Comparison of ENCODE assay signal across 14 mouse cellular contexts in the genomic region with DNA sequence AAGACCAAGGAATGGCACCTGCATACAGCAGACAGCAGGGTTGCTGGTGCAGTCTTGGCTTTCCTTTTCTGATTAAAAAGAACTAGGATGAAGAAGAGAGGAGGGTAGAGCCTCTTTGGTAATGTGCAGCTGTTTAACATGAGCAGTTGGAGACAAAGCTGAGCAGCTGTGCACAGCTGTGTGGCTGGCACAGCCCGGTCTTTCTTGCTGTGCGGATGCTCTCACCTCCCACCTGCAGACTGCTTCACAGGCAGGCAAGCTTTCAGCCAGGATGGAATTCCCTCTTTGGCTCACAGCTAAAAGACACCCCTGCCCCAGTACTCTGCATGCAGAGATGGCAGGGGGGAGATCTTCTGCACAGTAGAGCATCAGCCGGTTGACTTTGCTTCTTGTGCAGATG. TPM values are rescaled to one million over a fixed set of nuclear protein-coding genes. Genes with fewer than 3 reads are reported as not detected.
A peak's percentile ranks its signal among the peaks of the same experiment; 100 is the strongest.
DNase-seq lines count a peak whose midpoint lies in the region; ATAC-seq and TF ChIP-seq lines count a peak whose summit lies in the region.
"Had no signal": no experiment of that assay in that cellular context is flagged by ENCODE, and none has a peak within 500 bp of the region (broad histone marks: within the 10 kb centered on the region; RNA-seq: fewer than 3 reads in every experiment).

No protein-coding gene starts in this region.

- peak; percentile 73 for ATAC-seq in frontal cortex, adult (ENCODE audit: low TSS enrichment)
- ATAC-seq in limb, embryonic 14.5 days (ENCODE audit: low FRiP score, low read depth) = no peak
- ATAC-seq in intestine, embryonic 15.5 days = no peak
- ATAC-seq: inflammation-experienced regulatory T-cells, adult 6 months had no signal

- H3K27ac ChIP-seq in limb, embryonic 14.5 days (replicated peaks; ENCODE audit: low read depth, low read length) = no peak overlapping the region
- no peak overlapping the region for H3K27ac ChIP-seq in limb, embryonic 10.5 days
- no peak overlapping the region for H3K27ac ChIP-seq in intestine, embryonic 15.5 days
- H3K27ac ChIP-seq: neural tube, embryonic 15.5 days had no signal

- no peaks in the 10 kb centered on the region for H3K9me3 ChIP-seq in limb, embryonic 14.5 days (ENCODE audit: control insufficient read depth, low read length)
- H3K9me3 ChIP-seq in limb, embryonic 10.5 days (replicated peaks) = no peaks in the 10 kb centered on the region
- no peaks in the 10 kb centered on the region for H3K9me3 ChIP-seq in intestine, embryonic 15.5 days
- H3K9me3 ChIP-seq: neural tube, embryonic 15.5 days had no signal

- no peaks in the 10 kb centered on the region for H3K27me3 ChIP-seq in limb, embryonic 14.5 days (ENCODE audit: control insufficient read depth, insufficient read depth, low read length)
- H3K27me3 ChIP-seq in limb, embryonic 10.5 days (ENCODE audit: low read depth, poor library complexity, severe bottlenecking) = no peaks in the 10 kb centered on the region
- no peaks in the 10 kb centered on the region for H3K27me3 ChIP-seq in intestine, embryonic 15.5 days (replicated peaks)
- H3K27me3 ChIP-seq: neural tube, embryonic 15.5 days had no signal

- H3K9ac ChIP-seq in limb, embryonic 14.5 days (ENCODE audit: low read depth, low read length, severe bottlenecking) = no peak overlapping the region
- H3K9ac ChIP-seq in intestine, embryonic 15.5 days = no peak overlapping the region
- H3K9ac ChIP-seq: neural tube, embryonic 15.5 days had no signal

- H3K4me1 ChIP-seq in limb, embryonic 14.5 days (ENCODE audit: control insufficient read depth, insufficient read depth, low read length) = no peaks in the 10 kb centered on the region
- peaks cover 5% of the 10 kb centered on the region; the same call in 1 of the 2 replicates for H3K4me1 ChIP-seq in limb, embryonic 10.5 days
- no peaks in the 10 kb centered on the region for H3K4me1 ChIP-seq in intestine, embryonic 15.5 days (replicated peaks)

- H3K4me2 ChIP-seq in limb, embryonic 14.5 days (replicated peaks; ENCODE audit: low read depth, low read length, severe bottlenecking) = no peak overlapping the region
- no peak overlapping the region for H3K4me2 ChIP-seq in intestine, embryonic 15.5 days (replicated peaks)
- H3K4me2 ChIP-seq: midbrain, embryonic 11.5 days; neural tube, embryonic 15.5 days had no signal

- no peak for DNase-seq in frontal cortex, postnatal 10 days (ENCODE audit: low spot score in 2 of 2)
- peak; percentile 38 for DNase-seq in limb, embryonic 14.5 days (ENCODE audit: low spot score)
- DNase-seq in limb, embryonic 10.5 days (ENCODE audit: low spot score) = no peak
- peak; percentile 39 for DNase-seq in lung, postnatal 14 days
- DNase-seq in thymus, postnatal 36 days = peak; percentile 54 to 77
- DNase-seq: adrenal gland, adult 2 months; cerebellum, adult 9-10 months; layer of hippocampus, adult 9-11 months; liver had no signal

- H3K36me3 ChIP-seq in limb, embryonic 14.5 days (ENCODE audit: control insufficient read depth, insufficient read depth, low read length) = no peaks in the 10 kb centered on the region
- H3K36me3 ChIP-seq in limb, embryonic 10.5 days = no peaks in the 10 kb centered on the region
- no peaks in the 10 kb centered on the region for H3K36me3 ChIP-seq in intestine, embryonic 15.5 days
- H3K36me3 ChIP-seq: neural tube, embryonic 15.5 days had no signal

- no peak for TF ChIP-seq POLR2A in limb, embryonic 14.5 days (IDR thresholded peaks at IDR 0.05; ENCODE audit: borderline replicate concordance, extremely low read depth, insufficient read depth, insufficient read length)

- 68% methylated on average over 3 of the region's 3 CpGs for WGBS in limb, embryonic 14.5 days
- 90% methylated on average over 3 of the region's 3 CpGs for WGBS in limb, embryonic 10.5 days
- WGBS in intestine, embryonic 15.5 days = 73% methylated on average over 3 of the region's 3 CpGs

- no peak overlapping the region for H3K4me3 ChIP-seq in limb, embryonic 14.5 days (replicated peaks; ENCODE audit: low read length)
- H3K4me3 ChIP-seq in limb, embryonic 10.5 days = no peak overlapping the region
- H3K4me3 ChIP-seq in intestine, embryonic 15.5 days (replicated peaks) = no peak overlapping the region
- H3K4me3 ChIP-seq: neural tube, embryonic 15.5 days had no signal

RNA-seq across cellular contexts. Expression of gene St6galnac5, which starts 37.3 kb away (rescaled TPM):
- 1.2 and 1.5 TPM in 2 replicates for polyA plus RNA-seq in limb, embryonic 14.5 days (2012; rRNA removed)
- 1.0 and 1.2 TPM in 2 replicates for polyA plus RNA-seq in limb, embryonic 14.5 days (2014; fragmentation: Nextera tagmentation; extraction: Ambion mirVana)
- 0.28 and 0.66 TPM in 2 replicates for polyA plus RNA-seq in limb, embryonic 10.5 days (2016; fragmentation: Nextera tagmentation; extraction: Ambion mirVana)
- 0.39 and 0.40 TPM in 2 replicates for polyA plus RNA-seq in intestine, embryonic 15.5 days (2015; fragmentation: Nextera tagmentation; extraction: Ambion mirVana)

Comparison
In these comparisons a context has a peak if more than half of its experiments do, and no peak if none do; other contexts are left out.
1. DNase-seq: peak in limb, embryonic 14.5 days (single experiment), lung, postnatal 14 days (single experiment) and thymus, postnatal 36 days (2 of 2); none in frontal cortex, postnatal 10 days (0 of 2) and limb, embryonic 10.5 days (single experiment).